Mouse (Mus musculus) regulatory T cell (primary cell): ENCODE measurements around the gene Abcc3.

Source experiments
- in situ Hi-C: fragments of 300-600 bp; cut with MboI, MseI; formaldehyde crosslinking; loops from one replicate; pipeline ENCODE4 v1.15.1; 2025; ENCODE audit warnings: high pct_unique_total_duplicates

The Abcc3 gene

DNA sequence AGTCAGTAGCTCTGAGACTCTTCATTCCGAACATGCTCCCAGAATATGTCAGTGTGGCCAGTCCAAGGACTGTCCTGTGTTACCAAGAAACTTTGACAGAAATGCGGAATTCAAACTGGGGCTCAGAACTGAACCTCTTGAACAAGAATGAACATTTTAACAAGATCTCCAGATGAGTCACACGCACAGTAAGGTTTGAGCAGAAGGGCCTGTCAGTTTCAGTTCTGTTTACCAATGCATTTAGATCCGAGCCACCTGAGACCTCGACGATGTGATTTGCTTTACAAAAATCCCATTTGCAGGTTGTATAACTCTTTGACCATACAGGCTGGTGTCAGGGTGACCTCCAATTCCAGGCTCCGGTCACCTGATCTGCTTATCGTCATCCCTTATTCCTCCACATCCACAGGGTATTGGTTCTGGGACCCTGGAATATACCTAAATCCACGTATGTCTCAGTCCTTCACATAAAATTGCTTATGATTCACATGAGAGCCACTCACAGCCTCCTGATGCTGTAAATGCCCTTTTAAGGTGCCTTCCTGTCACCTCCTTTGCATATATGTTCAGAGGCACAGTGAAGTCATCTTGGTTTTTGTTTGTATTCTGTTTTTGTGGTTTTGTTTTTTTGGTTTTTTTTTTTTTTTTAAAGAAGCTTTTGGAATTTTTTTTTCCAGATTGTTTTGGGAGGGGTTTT is 37.1 kb downstream of the Abcc3 start:
- in situ Hi-C loops: no loop called here

DNA sequence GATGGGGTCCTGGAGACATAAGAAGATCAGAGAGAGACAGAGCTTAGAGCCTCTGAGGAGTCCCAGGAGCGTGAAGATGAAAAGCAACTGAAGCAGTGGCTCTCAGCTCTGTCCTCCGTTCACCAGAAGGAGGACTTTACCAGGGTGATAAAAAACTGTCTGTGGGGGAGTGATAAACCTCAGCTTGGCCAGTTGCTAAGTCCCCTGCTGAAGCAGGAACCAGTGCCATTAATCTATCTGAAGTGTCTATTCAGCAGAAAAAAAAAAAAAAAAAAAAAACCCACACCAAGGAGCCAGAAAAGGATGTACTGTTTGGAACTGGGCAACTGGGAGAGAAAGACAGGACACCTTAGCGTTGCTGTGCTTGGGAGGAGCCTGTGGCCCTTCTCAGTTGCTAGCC is 41.7 kb downstream of the Abcc3 start:
- in situ Hi-C loops: no loop called here

DNA sequence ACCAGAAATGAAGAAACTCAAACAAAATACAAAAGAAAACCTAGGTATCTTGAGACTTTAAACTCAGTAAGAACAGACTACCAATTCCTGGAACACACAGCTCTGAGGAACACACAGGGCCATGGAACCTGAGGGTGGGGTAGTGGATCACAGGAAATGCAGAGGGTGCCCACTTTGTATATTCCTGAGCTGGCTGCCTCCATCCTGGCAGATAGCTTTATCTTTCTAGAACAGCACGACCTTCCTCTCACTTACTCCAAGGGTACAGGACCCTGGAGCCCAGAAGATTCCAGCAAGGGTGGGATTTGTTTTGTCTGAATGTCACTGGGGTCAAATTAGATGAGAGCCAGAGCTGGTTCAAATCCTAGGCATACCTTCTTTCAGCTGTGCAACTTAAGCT is 42.5 kb downstream of the Abcc3 start:
- in situ Hi-C loops: no loop called here

DNA sequence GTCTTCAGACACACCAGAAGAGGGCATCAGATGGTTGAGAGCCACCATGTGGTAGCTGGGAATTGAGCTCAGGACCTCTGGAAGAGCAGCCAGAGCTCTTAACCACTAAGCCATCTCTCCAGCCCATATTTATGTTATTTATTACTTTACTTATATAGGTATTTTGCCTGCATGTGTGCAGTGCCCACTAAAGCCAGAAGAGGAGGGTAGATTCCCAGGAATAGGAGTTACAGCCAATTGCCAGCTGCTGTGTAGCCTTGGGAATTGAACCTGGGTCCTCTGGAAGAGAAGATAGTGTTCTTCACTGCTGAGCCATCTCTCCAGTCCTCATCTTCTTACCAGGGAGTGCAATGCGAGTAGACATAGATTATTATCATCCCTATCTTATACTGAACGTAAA is 43.0 kb downstream of the Abcc3 start:
- in situ Hi-C loops: no loop called here

DNA sequence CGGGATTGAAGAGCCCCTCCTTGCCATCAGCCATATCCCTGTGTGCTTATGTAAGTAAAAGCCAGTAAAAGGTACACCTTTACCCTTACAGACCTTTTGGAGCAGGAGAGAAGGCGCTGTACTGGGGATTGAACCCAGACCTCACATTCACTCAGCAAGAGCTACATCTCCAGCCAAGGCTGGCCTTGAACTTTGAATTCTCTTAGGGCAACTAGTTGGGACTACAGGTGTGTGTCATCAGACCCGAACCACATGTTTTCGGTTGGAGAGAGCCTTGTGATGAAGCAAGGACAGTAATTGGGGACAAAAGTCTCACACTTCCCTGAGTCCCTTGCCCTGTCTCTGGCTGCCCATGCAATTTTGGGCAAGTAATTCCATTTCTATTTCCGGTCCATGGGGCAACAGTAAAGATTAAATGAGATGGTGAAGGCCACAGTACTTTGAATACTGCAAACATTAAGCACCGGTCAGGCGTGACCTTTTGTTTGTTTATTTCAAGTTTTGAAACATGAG is 45.7 kb downstream of the Abcc3 start:
- in situ Hi-C loops: no loop called here

DNA sequence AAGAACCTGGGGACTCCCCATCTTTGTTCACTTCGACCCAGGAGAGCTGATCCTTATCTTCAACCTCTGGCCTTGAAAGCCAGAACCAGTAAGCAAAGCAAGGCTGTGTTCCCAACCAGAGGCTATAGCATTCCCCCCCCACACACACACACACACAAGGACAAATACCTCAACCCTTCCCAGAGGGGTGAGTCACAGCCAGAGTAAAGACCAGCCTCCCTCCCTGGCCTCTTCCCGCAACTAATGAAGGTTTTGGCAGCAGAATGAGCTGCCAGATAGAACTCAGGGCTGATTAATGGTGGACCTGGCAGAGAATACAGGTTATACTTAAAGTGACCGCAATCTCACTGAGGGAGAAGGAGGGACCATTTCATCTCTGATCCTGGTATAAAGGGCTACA is 46.2 kb downstream of the Abcc3 start:
- in situ Hi-C loops: no loop called here

DNA sequence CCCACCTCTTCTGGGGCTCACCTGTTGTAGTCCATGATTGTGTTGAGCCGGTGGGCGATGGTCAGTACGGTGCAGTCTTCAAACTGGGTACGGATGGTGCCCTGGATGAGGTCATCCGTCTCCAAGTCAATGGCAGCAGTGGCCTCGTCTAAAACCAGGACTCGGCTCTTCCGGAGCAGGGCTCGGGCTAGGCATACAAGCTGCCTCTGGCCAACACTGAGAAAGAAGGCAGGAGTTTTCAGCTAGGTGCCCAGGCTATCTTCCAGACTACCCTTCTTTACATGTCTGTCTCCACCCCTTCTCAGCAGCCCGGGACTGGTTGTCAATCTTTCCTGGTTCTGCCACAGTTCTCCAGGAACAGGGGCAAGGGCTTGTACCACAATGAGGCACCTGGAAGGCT is 46.9 kb downstream of the Abcc3 start:
- in situ Hi-C loops: no loop called here

DNA sequence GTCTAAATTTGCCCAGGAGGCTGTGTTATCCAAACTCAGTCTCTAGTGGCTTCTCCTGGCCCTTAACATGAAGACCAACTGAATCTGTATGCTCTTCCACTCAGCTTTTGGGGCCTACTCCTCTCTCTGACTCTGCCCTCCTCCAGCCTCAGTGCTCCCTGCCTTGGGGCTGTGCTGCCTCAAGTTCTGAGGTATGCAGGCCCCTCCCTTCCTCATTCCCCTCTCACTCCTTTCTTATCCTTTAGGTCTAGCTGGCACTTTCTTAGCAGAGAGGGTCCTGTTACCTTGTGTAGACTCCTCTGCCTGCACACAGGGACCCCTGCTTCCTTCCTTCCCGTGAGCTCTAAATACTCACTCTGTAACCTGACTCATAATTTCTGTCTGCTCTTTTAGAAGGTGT is 48.3 kb downstream of the Abcc3 start:
- in situ Hi-C loops: no loop called here

DNA sequence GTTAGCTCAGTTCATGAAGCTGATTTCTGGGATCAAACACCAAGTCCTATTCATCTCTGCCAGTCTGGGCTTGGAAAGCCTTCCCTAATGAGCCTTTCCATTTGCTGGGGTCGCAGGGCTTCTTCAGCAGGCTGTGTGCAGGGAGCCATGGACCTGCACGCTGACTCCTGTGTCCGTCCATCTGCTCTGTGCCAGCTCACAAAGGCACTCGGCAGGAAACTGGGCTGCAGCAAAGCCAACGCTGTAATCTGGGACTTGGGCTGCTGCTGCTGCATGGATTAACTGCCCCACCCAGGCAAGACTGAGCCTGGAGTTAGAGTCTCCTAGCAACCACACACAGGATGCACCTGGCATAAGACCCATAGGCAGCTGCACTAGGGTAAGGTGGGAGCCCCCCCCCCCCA is 48.8 kb downstream of the Abcc3 start:
- in situ Hi-C loops: no loop called here

DNA sequence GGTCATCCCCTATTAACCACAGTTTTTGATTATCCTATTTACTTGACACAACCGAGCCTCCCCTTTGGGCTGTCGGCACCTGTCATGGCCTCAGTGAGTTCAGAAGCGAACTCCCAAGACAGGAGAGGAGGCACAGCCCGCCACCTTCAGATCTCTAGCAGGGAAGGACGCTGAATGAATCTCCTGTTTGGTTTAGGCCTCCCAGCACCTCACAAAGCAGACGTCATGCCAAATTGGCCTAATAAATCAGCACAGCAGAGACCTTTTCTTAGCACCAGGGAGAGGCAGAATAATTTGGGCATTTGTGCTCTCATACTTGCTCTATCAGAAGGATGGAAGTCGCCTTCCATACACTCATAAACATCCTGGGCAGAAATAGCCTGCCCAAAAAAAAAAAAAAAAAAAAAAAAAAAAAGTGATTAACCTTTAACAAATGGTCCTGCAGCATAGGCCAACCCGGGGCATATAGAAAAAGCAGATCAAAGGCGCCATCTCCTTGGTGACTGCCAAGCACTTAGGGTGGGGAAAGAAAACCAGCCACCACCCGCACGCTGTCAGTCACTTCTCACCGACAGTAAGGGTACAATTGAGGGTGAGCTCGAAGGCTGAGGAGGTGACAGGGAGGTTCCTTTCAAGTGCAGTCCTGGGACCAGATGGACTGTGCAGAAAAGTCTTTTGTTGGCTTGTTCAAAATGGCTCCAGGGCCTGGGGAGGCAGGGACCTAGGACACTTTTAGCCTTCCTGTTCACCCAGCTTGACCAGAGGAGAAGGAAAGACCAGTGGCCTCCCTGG is 50.5 kb downstream of the Abcc3 start:
- in situ Hi-C loops: no loop called here

DNA sequence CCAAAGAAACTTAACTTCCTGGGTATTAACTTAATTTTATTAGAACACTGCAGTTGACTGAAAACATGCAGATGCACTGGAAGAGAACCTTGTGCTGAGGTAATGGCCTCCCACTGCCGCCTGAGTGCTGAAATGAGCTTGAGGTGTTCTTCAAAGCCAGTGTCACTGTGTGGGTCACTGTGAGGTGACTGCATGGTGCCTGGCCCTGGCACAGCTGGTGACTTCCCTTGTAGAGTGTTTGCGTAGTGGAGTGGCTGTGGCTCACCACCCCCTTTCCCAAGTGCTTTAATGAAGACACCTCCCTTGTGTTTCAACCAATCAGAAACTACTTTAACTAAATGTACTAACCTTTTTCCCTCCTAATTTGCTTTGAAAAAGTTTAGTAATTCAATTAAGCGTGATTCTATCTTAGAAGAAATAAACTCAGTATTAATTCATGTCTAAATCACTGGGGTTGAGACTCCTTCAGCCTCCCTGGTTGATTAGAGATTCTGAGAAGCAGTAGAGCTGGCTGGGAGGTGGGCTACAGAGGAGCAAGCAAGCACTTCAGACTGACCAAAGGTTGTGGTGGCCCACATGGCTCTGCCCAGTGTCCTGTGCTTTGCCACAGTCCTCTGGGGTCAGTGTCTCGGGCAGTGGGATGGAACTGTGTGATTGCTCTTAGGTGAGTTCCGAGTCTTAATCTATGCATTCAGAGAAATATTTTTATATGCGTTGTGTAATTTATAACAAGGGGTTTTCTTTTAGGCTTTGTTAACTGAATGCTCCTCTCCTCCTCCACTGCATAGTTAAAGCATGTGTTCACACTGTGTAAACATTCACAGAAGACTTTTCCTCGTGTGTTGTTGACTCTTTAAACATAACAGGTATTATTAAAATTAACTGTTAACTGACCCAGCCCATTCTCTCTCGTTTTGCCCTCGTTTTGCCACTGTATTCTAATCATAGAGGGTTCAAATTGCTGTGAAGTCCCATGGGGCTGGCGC is 51.6 kb downstream of the Abcc3 start:
- in situ Hi-C loops: no loop called here

DNA sequence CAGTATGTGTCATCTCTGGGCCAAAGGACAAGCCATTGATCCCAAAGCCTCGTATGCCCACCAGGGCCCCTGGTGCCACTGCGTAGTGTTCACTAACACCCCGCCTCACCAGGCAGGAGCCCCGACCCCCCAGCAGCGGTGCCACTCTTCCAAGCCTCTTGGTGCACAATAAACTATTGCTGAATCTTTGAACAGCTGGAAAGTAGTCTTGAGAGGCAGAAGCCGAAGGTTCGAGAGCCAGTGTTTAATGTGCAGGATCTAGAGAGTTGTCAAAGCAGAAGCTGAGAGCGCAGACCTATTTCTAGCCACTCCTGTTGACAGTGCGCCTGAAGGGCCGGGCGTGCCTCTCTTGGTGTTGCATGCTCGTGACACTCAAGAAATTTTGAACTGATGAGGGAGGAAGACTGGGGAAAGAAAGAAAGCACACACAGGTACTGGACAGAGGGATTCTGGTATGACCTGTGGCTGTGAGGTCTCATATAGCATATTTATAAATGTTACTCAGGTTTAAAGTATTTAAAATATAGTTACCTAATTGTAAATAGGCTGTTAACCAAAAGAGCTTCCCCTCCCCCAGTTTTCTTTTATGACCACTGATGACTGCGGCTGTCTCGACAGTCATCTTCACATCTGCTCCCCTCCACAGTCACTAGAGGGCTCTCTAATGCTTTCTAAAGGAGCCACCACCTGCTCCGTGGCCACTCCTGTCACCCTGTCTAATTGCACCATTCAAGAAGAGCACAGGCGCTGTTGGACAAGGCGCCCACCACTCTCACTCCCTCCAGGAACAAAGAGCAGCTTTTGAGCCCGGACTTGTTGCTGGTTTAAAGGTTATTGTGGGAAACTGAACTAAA is 52.8 kb downstream of the Abcc3 start:
- in situ Hi-C loops: no loop called here

DNA sequence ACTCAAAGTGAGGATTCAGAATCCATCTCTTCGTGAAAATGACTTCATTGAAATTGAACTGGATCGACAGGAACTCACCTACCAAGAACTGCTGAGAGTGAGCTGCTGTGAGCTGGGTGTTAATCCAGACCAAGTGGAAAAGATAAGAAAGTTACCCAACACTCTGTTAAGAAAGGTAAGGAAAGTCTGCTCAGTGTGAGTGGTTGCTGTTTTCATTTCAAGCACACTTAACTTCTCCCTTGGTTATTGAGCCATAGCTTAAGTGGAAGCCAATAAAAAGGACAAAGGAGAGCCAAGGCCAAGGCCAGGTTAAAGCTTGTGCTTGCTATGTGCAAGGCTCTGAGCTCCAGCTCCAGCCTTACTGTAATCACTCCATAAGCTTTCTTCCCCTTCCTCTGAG is 54.5 kb downstream of the Abcc3 start:
- in situ Hi-C loops: no loop called here

DNA sequence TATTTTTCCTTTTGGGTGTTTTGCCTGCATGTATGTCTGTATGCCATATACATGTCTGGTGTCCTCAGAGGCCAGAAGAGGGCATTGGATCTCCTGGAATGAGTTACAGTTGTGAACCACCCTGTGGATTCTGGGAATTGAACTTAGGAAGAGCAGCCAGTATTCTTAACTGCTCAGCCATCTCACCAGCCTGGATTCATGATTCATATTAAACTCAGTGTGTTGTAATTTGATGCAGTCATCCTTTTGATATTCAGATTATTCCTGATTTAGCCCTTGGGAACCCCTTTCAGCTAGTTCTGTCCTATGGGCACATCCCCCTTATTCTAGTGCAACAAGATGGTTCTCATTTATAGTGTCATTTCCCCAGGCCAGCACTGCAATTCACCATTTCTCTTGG is 56.2 kb downstream of the Abcc3 start:
- in situ Hi-C loops: no loop called here

DNA sequence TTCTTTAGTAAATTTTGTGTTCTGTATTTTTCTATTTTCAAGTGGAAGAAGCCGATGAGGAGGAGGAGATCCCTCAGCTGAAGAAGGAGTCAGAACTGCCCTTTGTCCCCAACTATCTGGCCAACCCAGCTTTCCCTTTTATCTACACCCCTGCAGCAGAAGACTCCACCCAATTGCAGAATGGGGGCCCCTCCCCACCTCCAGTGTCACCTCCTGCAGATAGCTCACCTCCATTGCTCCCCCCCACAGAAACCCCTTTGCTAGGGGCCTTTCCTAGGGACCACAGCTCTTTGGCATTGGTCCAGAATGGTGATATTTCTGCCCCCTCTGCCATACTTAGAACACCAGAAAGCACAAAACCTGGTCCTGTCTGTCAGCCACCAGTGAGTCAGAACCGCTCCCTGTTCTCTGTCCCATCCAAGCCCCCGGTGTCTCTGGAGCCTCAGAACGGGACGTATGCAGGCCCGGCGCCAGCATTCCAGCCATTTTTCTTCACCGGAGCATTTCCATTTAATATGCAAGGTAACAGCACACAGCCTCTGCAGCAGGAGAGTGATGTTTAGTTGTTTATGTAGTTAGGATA is 58.3 kb downstream of the Abcc3 start:
- in situ Hi-C loops: no loop called here

DNA sequence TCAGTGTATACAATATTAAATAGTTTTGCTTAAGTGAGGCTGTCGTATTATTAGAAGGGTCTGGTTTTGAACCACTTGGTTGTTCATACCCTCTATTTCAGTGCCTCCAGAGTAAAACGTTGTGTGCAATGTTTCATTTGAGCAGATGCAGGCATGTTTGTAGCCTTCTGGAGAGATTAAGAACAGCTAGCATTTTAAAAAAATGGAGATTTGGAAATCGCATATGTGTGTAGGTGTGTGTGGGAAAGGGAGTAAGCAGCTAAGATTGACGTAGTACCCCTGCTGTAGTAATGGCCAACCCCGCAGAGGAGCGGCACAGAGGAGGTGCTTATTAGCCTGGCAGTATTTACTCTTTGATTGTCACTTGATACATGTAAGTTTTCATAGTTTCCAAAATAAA is 60.1 kb downstream of the Abcc3 start:
- in situ Hi-C loops: no loop called here

DNA sequence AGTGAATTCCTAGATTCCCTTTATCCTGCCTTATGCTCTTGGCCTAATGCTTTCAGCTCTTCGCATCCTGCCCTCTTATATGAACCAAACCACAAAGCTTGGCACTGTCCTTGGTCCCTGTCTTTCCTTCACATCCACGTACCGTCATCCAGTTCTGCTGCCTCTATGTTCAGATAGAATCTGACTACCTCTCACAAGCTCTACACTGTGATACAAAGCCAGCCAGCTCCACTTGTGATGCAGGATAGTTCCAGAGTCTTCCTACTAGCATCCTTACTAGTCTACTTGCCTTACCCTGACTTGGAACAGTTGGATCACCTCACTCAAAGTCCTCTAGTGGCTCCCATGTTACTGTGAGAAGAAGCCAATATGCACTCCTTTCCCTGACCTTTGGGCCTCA is 62.6 kb downstream of the Abcc3 start:
- in situ Hi-C loops: no loop called here

DNA sequence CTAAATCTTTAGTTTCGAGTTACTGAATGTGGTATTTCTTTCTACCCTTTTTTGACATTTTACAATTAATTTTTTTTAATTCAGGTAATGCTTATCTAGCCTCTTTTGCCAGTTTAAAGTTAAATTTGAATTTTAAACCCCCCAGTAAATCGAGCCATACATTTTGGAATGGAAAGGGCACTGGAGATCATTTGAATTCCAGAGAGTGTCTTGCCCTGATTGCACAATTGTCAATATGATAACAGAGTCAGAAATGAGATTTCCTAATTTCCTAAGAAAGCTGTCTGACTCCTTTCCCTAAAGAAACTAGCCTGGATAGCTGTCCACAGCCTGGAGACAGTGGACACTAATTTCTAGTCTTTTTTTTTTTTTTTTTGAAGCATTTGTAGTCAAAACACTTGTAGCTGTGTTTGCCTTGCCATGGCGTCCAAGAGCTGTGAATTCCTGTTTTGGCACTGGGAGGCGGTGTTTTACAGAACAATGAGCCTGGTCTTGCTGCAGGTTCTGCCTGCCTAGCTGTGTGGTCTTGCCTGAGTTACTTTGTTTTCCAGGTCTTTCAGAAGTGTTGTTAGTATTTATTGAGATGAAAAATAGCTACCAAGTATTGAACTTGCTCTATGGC is 63.4 kb downstream of the Abcc3 start:
- in situ Hi-C loops: no loop called here

DNA sequence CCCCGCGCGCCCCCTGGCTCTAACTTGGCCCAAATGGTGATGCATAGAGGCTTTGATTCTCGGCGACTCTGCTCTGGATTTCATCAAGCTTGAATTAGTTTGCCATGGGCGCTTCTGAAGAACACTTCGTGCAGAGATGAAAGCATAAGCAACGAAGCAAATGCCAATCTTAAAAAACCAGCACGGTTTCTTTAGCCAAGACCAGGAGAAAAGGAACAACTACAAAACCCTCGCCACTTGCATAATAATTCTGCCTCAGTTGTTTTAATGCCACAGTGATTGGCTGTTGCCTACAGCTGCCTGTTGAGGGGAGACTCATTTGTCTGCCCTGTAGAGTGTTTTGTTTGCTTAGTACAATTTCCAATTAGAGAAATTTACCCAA is 64.2 kb downstream of the Abcc3 start:
- in situ Hi-C loops: no loop called here
